Mouse (Mus musculus) megakaryocyte, embryonic 14.5 days (primary cell): Measurements from ENCODE around the gene Sgta.

Experiments used
- FLI1 ChIP-seq: IDR thresholded peaks from 2 replicates; pipeline ENCODE4 v1.6.1; 2012; ENCODE audit warnings: low read length, inconsistent platforms, mixed read lengths
- GATA1 ChIP-seq: IDR thresholded peaks from 3 replicates; pipeline ENCODE4 v1.6.1; 2012; ENCODE audit warnings: mixed read lengths, low read length, inconsistent platforms, borderline replicate concordance

GRCm38 (mm10) chr10:80999362-81000196 is 60.4 kb downstream of the Sgta start:
- no peak for TF ChIP-seq GATA1
- TF ChIP-seq FLI1 = no peak
